Mouse (Mus musculus): ENCODE results near the gene Rnase13. TPM values are rescaled to one million over a fixed set of nuclear protein-coding genes. Genes with fewer than 3 reads are reported as not detected.

The Rnase13 gene
- polyA plus RNA-seq, 1 experiment from 2014 or later = not detected

DNA sequence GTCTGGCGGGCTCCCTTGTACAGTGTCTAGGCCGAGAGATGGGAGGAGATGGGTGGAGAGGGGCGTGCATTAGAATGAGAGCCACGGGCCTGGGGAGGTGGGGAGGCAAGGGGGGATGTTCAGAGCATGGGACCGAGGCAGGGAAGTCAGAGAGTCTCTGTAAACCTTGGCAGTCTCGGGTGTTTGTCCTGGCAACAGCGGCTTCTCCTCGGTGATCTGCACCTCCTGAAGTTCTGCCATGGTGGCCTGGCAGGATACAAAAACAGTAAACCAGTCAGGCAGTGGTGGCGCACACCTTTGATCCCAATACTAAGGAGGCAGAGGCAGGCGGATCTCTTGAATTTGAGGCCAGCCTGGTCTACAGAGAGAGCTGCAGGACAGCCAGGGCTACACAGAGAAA is 11.3 kb downstream of the Rnase13 start:
- no peak for ATAC-seq (ENCODE audit: insufficient read depth, low FRiP score, low read depth)
- WGBS = 86% methylated on average over 10 of the region's 10 CpGs
- Histone ChIP-seq H3K9me3 (no peaks in the 10 kb centered on the region), H3K4me2 (no peak overlapping the region), H3K36me3 (0 out of 2 replicates have a peak, but pooled peaks cover 4% of the 10 kb centered on the region), H3K27ac (no peak overlapping the region), H3K9ac (no peak overlapping the region), H3K4me1 (peaks cover 8% of the 10 kb centered on the region), H3K27me3 (replicated peaks) (no peaks in the 10 kb centered on the region), H3K4me3 (replicated peaks) (no peak overlapping the region)

DNA sequence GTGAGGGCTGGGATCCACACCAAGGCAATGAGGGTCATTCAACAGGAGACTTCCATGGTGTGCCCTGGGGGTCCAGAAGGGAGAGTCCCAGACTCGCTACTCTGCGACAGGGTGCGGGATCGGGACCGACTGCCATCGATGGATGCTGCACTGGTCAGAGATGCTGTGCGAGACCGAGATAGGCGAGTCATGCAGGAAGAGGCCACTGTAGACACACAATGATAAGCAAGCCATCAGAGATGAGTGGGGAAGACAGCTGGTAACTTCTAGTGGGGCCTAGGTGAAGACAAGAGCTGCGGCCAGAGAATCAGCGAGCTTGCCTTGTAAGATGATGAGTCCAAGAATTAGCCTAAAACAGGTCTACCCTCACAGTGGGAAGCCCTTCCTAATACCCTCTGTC is 16.5 kb downstream of the Rnase13 start:
- no peak for ATAC-seq (ENCODE audit: insufficient read depth, low FRiP score, low read depth)
- Histone ChIP-seq H3K9ac (no peak overlapping the region), H3K27ac (no peak overlapping the region), H3K36me3 (0 out of 2 replicates have a peak, but pooled peaks cover 4% of the 10 kb centered on the region), H3K27me3 (replicated peaks) (no peaks in the 10 kb centered on the region), H3K4me3 (replicated peaks) (no peak overlapping the region), H3K4me1 (0 out of 2 replicates have a peak, but pooled peaks cover 3% of the 10 kb centered on the region), H3K4me2 (no peak overlapping the region), H3K9me3 (no peaks in the 10 kb centered on the region)
- 88% methylated on average over 11 of the region's 11 CpGs for WGBS

DNA sequence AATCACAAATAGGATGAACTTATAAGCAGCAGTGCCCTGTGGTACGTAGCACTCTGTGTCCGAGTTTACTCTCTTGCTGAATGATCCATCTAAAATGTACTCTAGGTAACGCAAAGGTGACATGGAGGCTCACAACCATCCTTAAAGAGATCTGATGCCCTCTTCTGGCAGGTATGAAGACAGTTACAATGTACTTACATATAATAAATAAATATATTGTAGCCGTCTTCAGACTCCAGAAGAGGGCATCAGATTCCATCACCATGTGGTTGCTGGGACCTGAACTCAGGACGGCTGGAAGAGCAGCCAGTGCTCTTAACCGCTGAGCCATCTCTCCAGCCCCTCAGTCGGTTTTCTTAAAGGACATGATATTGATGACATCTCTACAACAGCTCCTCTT is 17.9 kb downstream of the Rnase13 start:
- 65% methylated on average over 7 of the region's 7 CpGs for WGBS
- H3K9ac ChIP-seq = no peak overlapping the region
- no peaks in the 10 kb centered on the region for H3K9me3 ChIP-seq
- no peak overlapping the region for H3K4me3 ChIP-seq (replicated peaks)
- 0 out of 2 replicates have a peak, but pooled peaks cover 3% of the 10 kb centered on the region for H3K4me1 ChIP-seq
- H3K27ac ChIP-seq = no peak overlapping the region
- ATAC-seq (ENCODE audit: insufficient read depth, low FRiP score, low read depth) = no peak
- 0 out of 2 replicates have a peak, but pooled peaks cover 4% of the 10 kb centered on the region for H3K36me3 ChIP-seq
- no peaks in the 10 kb centered on the region for H3K27me3 ChIP-seq (replicated peaks)
- no peak overlapping the region for H3K4me2 ChIP-seq

DNA sequence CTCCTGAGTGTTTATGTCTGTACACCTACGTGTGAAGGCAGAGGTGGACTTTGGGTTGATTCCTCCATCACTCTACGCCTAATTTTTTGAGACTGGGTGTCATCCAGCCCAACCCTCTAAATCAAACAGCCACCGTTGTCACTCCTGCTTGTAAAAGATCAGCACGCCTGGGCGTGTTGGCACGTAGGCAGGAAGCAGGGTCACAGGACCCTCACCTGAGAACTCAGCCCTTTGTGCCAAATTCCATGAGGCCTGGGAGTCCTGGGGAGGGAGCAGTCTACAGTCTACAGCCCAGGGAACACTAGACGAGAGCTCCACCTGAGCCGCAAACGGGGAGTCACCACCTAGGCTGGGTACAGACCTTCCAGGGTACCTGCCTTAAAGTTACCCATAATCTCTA is 18.8 kb downstream of the Rnase13 start:
- no peaks in the 10 kb centered on the region for H3K27me3 ChIP-seq (replicated peaks)
- WGBS = 75% methylated on average over 9 of the region's 9 CpGs
- ATAC-seq (ENCODE audit: insufficient read depth, low FRiP score, low read depth) = peak; percentile 6; the same call in 1 of the 2 replicates

DNA sequence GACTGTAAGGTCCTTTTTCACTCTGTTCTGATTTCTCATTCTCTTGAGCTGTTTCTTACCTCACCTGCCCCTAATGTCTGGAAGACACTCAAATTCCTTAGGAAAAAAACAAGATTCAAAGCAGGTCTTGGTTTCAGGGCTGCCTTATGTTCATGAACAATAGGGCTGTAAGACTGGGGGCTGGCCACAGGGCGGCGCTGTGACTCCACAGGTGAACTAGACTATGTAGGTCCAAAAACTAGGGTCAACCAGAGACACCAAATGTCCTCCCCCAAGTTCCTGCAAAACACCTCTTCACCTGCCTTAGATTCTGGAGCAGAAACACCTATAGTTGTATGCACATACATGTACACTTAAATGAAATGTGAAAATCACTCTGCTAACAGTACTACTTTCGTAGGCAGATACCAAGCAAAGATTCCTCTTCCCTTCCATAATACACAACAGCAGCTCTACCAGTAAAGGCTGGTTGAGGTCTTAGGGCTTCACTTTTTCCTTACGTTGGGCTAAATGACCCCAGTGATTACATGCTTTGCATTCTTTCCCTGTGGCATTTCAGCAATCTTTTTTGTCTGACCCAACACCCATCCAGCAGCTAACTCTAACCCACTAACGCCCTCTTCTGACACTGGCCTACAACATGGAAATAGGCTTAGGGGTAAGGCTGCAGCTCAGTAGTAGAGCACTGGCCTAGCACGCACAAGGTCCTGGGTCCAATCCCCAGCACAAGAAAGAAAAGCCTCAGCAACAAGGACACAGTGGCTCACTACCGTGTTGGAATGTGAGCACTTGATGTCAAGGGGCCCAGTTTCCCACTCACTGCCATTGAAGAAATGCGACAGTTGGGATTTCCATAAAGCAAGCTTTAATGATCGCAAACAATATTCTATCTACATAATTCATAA is 19.5 kb downstream of the Rnase13 start:
- H3K36me3 ChIP-seq = 0 out of 2 replicates have a peak, but pooled peaks cover 4% of the 10 kb centered on the region
- H3K9ac ChIP-seq = no peak overlapping the region
- 47% methylated on average over 9 of the region's 9 CpGs for WGBS
- 0 out of 2 replicates have a peak, but pooled peaks cover 3% of the 10 kb centered on the region for H3K4me1 ChIP-seq
- no peak overlapping the region for H3K4me3 ChIP-seq (replicated peaks)
- H3K27ac ChIP-seq = 0 out of 2 replicates have a peak overlapping the region, but pooled peaks have one; percentile 9
- ATAC-seq (ENCODE audit: insufficient read depth, low FRiP score, low read depth) = peak; percentile 67; the same call in 1 of the 2 replicates
- no peak overlapping the region for H3K4me2 ChIP-seq
- no peaks in the 10 kb centered on the region for H3K9me3 ChIP-seq
- H3K27me3 ChIP-seq (replicated peaks) = no peaks in the 10 kb centered on the region

More for the DNA sequence above, 18.8 kb downstream of the Rnase13 start:
- Histone ChIP-seq H3K4me1 (0 out of 2 replicates have a peak, but pooled peaks cover 3% of the 10 kb centered on the region), H3K4me2 (no peak overlapping the region), H3K9ac (no peak overlapping the region), H3K36me3 (0 out of 2 replicates have a peak, but pooled peaks cover 4% of the 10 kb centered on the region), H3K27ac (no peak overlapping the region), H3K9me3 (no peaks in the 10 kb centered on the region), H3K4me3 (replicated peaks) (no peak overlapping the region)

DNA sequence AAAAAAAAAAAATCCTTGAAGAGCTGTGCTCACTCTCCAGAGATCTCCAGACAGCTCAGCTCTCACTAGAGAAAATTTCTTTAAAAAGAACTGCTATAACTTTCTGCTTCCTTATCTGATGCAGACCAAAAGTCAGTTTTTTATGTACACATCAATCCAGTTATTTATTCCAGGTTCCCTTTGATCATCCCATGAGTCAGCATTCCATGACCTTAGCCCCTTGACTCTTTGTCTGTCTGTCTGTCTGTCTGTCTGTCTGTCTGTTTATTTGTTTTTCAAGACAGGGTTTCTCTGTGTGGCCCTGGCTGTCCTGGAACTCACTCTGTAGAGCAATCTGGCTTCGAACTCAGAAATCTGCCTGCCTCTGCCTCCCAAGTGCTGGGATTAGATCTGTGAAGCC is 23.2 kb downstream of the Rnase13 start:
- 0 out of 2 replicates have a peak, but pooled peaks cover 3% of the 10 kb centered on the region for H3K4me1 ChIP-seq
- H3K4me3 ChIP-seq (replicated peaks) = no peak overlapping the region
- H3K9ac ChIP-seq = no peak overlapping the region
- H3K36me3 ChIP-seq = no peaks in the 10 kb centered on the region
- 87% methylated on average over 1 of the region's 1 CpGs for WGBS
- no peaks in the 10 kb centered on the region for H3K27me3 ChIP-seq (replicated peaks)
- ATAC-seq (ENCODE audit: insufficient read depth, low FRiP score, low read depth) = no peak
- no peak overlapping the region for H3K27ac ChIP-seq
- no peak overlapping the region for H3K4me2 ChIP-seq
- H3K9me3 ChIP-seq = no peaks in the 10 kb centered on the region

DNA sequence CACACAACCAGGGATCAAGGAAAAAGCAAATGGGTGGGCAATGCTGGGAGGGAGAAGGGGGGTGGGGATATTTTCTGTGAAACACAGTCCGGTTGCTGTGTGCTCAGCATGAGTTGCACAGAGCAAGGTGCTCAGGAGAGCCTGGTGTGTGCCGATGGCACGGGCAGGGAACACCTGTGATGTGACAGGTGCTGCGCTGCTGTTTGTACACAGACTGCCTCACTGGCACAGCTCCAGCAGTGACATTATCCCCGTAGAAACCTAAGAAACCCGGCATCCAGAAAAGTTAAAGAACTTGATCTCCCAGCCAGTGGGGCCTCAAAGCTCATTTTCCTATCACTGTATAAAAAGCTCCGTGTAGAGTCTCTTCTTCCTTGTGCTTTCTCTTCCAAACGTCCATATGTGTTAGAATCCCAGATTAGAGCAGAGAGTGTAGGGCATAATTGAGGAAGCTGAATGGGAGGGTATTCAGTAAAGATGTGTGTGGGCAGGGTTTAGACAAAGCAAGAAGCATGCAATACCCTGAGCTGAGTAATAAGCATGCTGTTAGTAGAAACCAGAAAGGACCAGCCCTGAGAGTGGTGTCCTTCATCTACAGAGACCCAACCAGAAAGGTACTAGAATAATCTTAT is 25.9 kb downstream of the Rnase13 start:
- H3K4me1 ChIP-seq = 0 out of 2 replicates have a peak, but pooled peaks cover 4% of the 10 kb centered on the region
- H3K36me3 ChIP-seq = peaks cover 3% of the 10 kb centered on the region; the same call in 1 of the 2 replicates
- 61% methylated on average over 8 of the region's 8 CpGs for WGBS
- H3K4me3 ChIP-seq (replicated peaks) = no peak overlapping the region
- no peaks in the 10 kb centered on the region for H3K27me3 ChIP-seq (replicated peaks)
- no peaks in the 10 kb centered on the region for H3K9me3 ChIP-seq
- no peak for ATAC-seq (ENCODE audit: insufficient read depth, low FRiP score, low read depth)
- H3K9ac ChIP-seq = no peak overlapping the region
- H3K4me2 ChIP-seq = no peak overlapping the region
- no peak overlapping the region for H3K27ac ChIP-seq

DNA sequence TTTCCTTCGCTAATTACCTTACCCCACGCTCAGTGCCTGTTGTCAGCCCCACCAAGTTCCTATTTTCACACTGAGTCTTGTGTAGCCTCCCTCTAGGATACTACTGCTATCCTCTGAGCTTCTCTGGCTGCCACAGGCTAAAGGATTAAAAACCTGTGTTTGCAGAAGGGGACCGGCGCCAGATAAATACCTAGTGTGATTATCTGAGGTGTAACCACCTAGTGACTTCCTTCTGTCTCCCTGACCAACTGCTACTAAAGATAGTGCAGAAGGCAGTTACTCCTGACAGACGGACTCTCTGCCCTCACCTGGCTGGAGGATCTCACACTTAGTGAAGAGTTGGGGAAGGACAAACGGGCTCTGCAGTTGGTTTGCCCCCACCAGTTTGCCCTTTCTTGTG is 26.6 kb downstream of the Rnase13 start:
- no peak overlapping the region for H3K4me2 ChIP-seq
- H3K4me1 ChIP-seq = 0 out of 2 replicates have a peak, but pooled peaks cover 4% of the 10 kb centered on the region
- H3K27me3 ChIP-seq (replicated peaks) = no peaks in the 10 kb centered on the region
- WGBS = 66% methylated on average over 6 of the region's 6 CpGs
- no peak overlapping the region for H3K27ac ChIP-seq
- H3K9ac ChIP-seq = no peak overlapping the region
- no peaks in the 10 kb centered on the region for H3K9me3 ChIP-seq
- H3K4me3 ChIP-seq (replicated peaks) = no peak overlapping the region
- peaks cover 9% of the 10 kb centered on the region for H3K36me3 ChIP-seq
- ATAC-seq (ENCODE audit: insufficient read depth, low FRiP score, low read depth) = no peak

DNA sequence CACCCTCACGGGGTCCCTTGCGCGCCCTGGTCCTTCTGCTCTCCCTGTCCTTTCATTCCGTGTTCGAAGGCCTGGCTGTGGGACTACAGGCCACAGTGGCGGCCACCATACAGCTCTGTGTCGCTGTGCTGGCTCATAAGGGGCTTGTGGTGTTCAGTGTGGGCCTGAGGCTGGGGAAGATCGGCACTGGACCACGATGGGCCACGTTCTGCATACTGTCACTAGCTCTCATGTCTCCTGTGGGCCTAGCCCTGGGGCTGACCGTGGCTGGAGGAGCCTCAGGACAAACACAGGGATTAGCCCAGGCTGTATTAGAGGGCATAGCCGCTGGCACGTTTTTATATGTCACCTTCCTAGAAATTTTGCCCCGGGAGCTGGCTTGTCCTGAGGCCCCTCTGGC is 27.5 kb downstream of the Rnase13 start:
- Histone ChIP-seq H3K36me3 (peaks cover 16% of the 10 kb centered on the region), H3K4me1 (0 out of 2 replicates have a peak, but pooled peaks cover 4% of the 10 kb centered on the region), H3K9me3 (no peaks in the 10 kb centered on the region), H3K27ac (no peak overlapping the region), H3K4me2 (no peak overlapping the region), H3K4me3 (replicated peaks) (no peak overlapping the region), H3K9ac (no peak overlapping the region), H3K27me3 (replicated peaks) (no peaks in the 10 kb centered on the region)
- ATAC-seq (ENCODE audit: insufficient read depth, low FRiP score, low read depth) = no peak
- WGBS = 81% methylated on average over 14 of the region's 14 CpGs

DNA sequence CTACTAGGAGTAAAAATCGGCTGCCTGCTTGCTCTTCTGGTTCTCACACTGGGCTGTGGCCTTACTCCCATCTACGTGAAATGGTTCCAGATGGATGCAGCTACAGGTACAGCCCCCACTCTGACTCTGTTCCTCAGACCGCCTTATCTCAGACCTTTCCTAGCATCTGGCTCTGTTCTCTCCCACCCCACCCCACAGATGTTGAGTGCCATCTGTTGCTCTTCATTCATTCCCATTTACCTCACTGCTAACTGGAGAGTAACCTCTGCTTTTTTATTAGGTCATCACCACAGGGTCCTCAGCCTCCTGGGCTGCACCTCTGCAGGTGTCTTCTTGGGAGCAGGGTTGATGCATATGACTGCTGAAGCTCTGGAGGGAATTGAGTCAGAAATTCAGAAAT is 28.8 kb downstream of the Rnase13 start:
- H3K27me3 ChIP-seq (replicated peaks) = no peaks in the 10 kb centered on the region
- no peak overlapping the region for H3K9ac ChIP-seq
- ATAC-seq (ENCODE audit: insufficient read depth, low FRiP score, low read depth) = peak; percentile 24; the same call in 1 of the 2 replicates
- no peaks in the 10 kb centered on the region for H3K9me3 ChIP-seq
- H3K27ac ChIP-seq = no peak overlapping the region
- H3K36me3 ChIP-seq = peaks cover 28% of the 10 kb centered on the region
- no peak overlapping the region for H3K4me3 ChIP-seq (replicated peaks)
- WGBS = 45% methylated on average over 3 of the region's 3 CpGs
- no peak overlapping the region for H3K4me2 ChIP-seq
- H3K4me1 ChIP-seq = 0 out of 2 replicates have a peak, but pooled peaks cover 4% of the 10 kb centered on the region

DNA sequence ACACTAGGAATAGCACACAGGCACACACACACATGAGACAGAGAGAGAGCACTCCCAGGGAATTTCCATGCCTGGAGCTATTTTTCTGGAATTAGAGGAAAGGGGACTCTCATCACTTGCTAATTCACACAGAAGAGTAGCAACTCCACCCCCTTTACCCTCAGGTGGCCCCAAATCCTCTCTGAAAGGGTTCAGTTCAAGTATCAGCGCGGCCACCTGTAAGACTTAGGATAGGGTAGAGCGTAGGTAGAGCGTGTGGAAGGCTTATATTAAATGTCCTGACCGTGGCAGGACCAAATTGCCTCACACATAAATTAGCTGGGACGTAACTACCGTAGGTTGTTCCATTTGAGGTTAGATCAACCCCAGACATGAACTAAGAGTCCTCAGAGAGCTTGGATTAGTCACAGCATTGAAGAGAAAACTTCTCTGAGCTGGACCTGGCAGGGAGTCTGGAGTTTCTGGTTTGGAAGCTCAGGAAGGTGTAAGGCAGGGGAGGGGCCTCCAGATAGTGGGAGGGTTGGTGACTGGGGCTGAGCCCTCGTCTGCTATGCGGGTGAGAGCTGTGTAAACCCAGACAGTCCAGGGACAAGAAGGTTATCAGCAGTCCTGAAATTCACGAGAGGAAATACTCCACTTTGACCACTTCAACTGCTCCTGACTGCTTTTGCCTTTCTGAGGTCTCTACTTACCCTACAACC is 29.3 kb downstream of the Rnase13 start:
- Histone ChIP-seq H3K4me2 (no peak overlapping the region), H3K4me3 (replicated peaks) (no peak overlapping the region), H3K27me3 (replicated peaks) (no peaks in the 10 kb centered on the region), H3K9ac (no peak overlapping the region), H3K4me1 (0 out of 2 replicates have a peak, but pooled peaks cover 4% of the 10 kb centered on the region), H3K27ac (no peak overlapping the region), H3K36me3 (peaks cover 32% of the 10 kb centered on the region), H3K9me3 (no peaks in the 10 kb centered on the region)
- ATAC-seq (ENCODE audit: insufficient read depth, low FRiP score, low read depth) = peak; percentile 85; the same call in 1 of the 2 replicates
- 24% methylated on average over 10 of the region's 10 CpGs for WGBS
